Comparison of ENCODE assay signal across 1 mouse cellular context in the genomic region with DNA sequence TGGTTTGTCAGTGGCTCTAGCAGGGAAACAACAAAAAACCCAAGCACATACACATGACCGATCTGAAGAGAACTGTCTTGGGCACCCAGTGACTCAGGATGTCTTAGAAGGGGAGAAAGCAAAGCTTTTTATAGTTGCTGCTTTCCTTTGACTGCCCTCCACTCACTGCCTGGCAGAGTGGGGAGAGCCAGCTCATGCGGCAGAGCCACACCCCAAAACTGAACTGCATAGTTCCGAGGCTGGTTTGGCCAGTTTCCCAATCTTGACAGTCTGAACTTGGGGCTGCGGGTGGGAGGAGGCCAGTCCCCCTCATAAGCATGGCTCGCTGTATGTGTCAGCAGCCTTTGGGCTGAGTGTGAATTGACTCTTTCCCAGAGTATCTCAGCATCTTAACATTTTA.
TF ChIP-seq lines count a peak whose summit lies in the region.

No protein-coding gene starts in this region.

TF ChIP-seq in MEL, 35 proteins besides CTCF, POLR2A, EP300 and RAD21 (continued from another document):
- TF ChIP-seq CHD2 (IDR thresholded peaks at IDR 0.05; ENCODE audit: low read length), result no peak
- 0 out of 2 replicates have a peak, but pooled peaks have one; percentile 27 for TF ChIP-seq MAFK (IDR thresholded peaks at IDR 0.05; ENCODE audit: borderline replicate concordance, low read depth, low read length)
- peak; percentile 12; the same call in 1 of the 2 replicates for TF ChIP-seq TBP (IDR thresholded peaks at IDR 0.05; ENCODE audit: low read depth, low read length)
- TF ChIP-seq MYB (IDR thresholded peaks at IDR 0.05; ENCODE audit: low read depth, low read length), result peak; percentile 50
- TF ChIP-seq TCF12 (IDR thresholded peaks at IDR 0.05; ENCODE audit: low read depth, low read length), result peak; percentile 66
- TF ChIP-seq CHD1 (IDR thresholded peaks at IDR 0.05; ENCODE audit: low read depth, low read length), result no peak
- TF ChIP-seq USF2 (IDR thresholded peaks at IDR 0.05; ENCODE audit: borderline replicate concordance in 1 of 2, insufficient read depth in 1 of 2, low read depth in 1 of 2, low read length in 2 of 2), result no peak
- TF ChIP-seq ZC3H11A (IDR thresholded peaks at IDR 0.05; ENCODE audit: low read depth, low read length), result no peak
- no peak for TF ChIP-seq E2F4 (IDR thresholded peaks at IDR 0.05; ENCODE audit: borderline replicate concordance, low read depth, low read length)
- peak; percentile 60; the same call in 1 of the 2 replicates for TF ChIP-seq RCOR1 (IDR thresholded peaks at IDR 0.05; ENCODE audit: low read depth, low read length)
- TF ChIP-seq NRF1 (IDR thresholded peaks at IDR 0.05; ENCODE audit: insufficient read depth, low read depth, low read length, poor library complexity, severe bottlenecking), result no peak
- 0 out of 2 replicates have a peak, but pooled peaks have one; percentile 11 for TF ChIP-seq ZKSCAN1 (IDR thresholded peaks at IDR 0.05; ENCODE audit: low read depth, low read length)
- TF ChIP-seq POLR2AphosphoS2 (IDR thresholded peaks at IDR 0.05; ENCODE audit: low read length), result 0 out of 2 replicates have a peak, but pooled peaks have one; percentile 42
- no peak for TF ChIP-seq POLR2AphosphoS5 (IDR thresholded peaks at IDR 0.05; ENCODE audit: borderline replicate concordance, low read depth, low read length)
- no peak for TF ChIP-seq TAL1 (IDR thresholded peaks at IDR 0.05; ENCODE audit: low read length)
- peak; percentile 55; the same call in 1 of the 2 replicates for TF ChIP-seq MXI1 (IDR thresholded peaks at IDR 0.05; ENCODE audit: low read depth, low read length)
- no peak; the same call in 1 of the 2 replicates for TF ChIP-seq KAT2A (conservative IDR thresholded peaks at IDR 0.05; ENCODE audit: low read depth, low read length)
- TF ChIP-seq ZMIZ1 (IDR thresholded peaks at IDR 0.05; ENCODE audit: low read depth, low read length), result peak; percentile 60; the same call in 1 of the 2 replicates
- no peak for TF ChIP-seq BHLHE40 (IDR thresholded peaks at IDR 0.05; ENCODE audit: borderline replicate concordance, low read depth, low read length)
- 0 out of 2 replicates have a peak, but pooled peaks have one; percentile 41 for TF ChIP-seq MYC (IDR thresholded peaks at IDR 0.05; ENCODE audit: low read depth, low read length)
- TF ChIP-seq ELF1 (IDR thresholded peaks at IDR 0.05; ENCODE audit: low read depth, low read length), result no peak
- TF ChIP-seq GATA1 (IDR thresholded peaks at IDR 0.05; ENCODE audit: low read depth, low read length), result no peak
- 0 out of 2 replicates have a peak, but pooled peaks have one; percentile 22 for TF ChIP-seq MAZ (IDR thresholded peaks at IDR 0.05; ENCODE audit: low read depth, low read length)
- TF ChIP-seq SIN3A (IDR thresholded peaks at IDR 0.05; ENCODE audit: low read length), result peak; percentile 75
- no peak for TF ChIP-seq SMC3 (IDR thresholded peaks at IDR 0.05; ENCODE audit: low read depth, low read length)
- TF ChIP-seq UBTF (IDR thresholded peaks at IDR 0.05; ENCODE audit: borderline replicate concordance, insufficient read depth, low read depth, low read length), result no peak
- 0 out of 2 replicates have a peak, but pooled peaks have one; percentile 29 for TF ChIP-seq USF1 (IDR thresholded peaks at IDR 0.05; ENCODE audit: low read depth, low read length)
- peak; percentile 70 for TF ChIP-seq ETS1 (IDR thresholded peaks at IDR 0.05; ENCODE audit: low read depth, low read length)
- TF ChIP-seq JUND (IDR thresholded peaks at IDR 0.05; ENCODE audit: low read depth, low read length), result no peak
